Mouse (Mus musculus) brain, embryonic 18.5 days (tissue): Measurements from ENCODE around the gene Nfasc.

ENCODE experiments used
- DNase-seq: peaks from one replicate; pipeline ENCODE4 v3.0.0-alpha.2; 2012; ENCODE audit warnings: low read depth, low spot score

Nfasc gene

GRCm38 (mm10) chr1:132650680-132651079 is 90.9 kb downstream of the Nfasc start:
- DNase-seq = peak; percentile 52

- DNase-seq = no peak
Observed at GRCm38 (mm10) chr1:132647958-132648357, 93.6 kb downstream of the Nfasc start.

- peak; percentile 60 for DNase-seq
Observed at GRCm38 (mm10) chr1:132641049-132641795, 100.4 kb downstream of the Nfasc start.

GRCm38 (mm10) chr1:132640256-132640655 is 101.3 kb downstream of the Nfasc start:
- DNase-seq = no peak

- no peak for DNase-seq
Observed at GRCm38 (mm10) chr1:132637346-132637745, 104.3 kb downstream of the Nfasc start.

- DNase-seq = no peak
Observed at GRCm38 (mm10) chr1:132629611-132630370, 111.8 kb downstream of the Nfasc start.

GRCm38 (mm10) chr1:132628599-132628998 is 113.0 kb downstream of the Nfasc start:
- no peak for DNase-seq

GRCm38 (mm10) chr1:132628183-132628582 is 113.4 kb downstream of the Nfasc start:
- DNase-seq = no peak

GRCm38 (mm10) chr1:132626125-132626756 is 115.4 kb downstream of the Nfasc start:
- no peak for DNase-seq

- DNase-seq = no peak
Observed at GRCm38 (mm10) chr1:132625034-132625433, 116.6 kb downstream of the Nfasc start.

- no peak for DNase-seq
Observed at GRCm38 (mm10) chr1:132624466-132624865, 117.1 kb downstream of the Nfasc start.

GRCm38 (mm10) chr1:132623641-132624336 is 117.8 kb downstream of the Nfasc start:
- no peak for DNase-seq

- no peak for DNase-seq
Observed at GRCm38 (mm10) chr1:132612066-132612465, 129.5 kb downstream of the Nfasc start.

GRCm38 (mm10) chr1:132609048-132609634 is 132.5 kb downstream of the Nfasc start:
- DNase-seq = no peak

- DNase-seq = no peak
Observed at GRCm38 (mm10) chr1:132602161-132602560, 139.4 kb downstream of the Nfasc start.

GRCm38 (mm10) chr1:132598024-132598423 is 143.6 kb downstream of the Nfasc start:
- DNase-seq = no peak

GRCm38 (mm10) chr1:132595741-132596140 is 145.9 kb downstream of the Nfasc start:
- no peak for DNase-seq

- DNase-seq = peak; percentile 59
Observed at GRCm38 (mm10) chr1:132594587-132594986, 147.0 kb downstream of the Nfasc start.

GRCm38 (mm10) chr1:132592145-132592544 is 149.5 kb downstream of the Nfasc start:
- no peak for DNase-seq

GRCm38 (mm10) chr1:132591399-132591930 is 150.1 kb downstream of the Nfasc start:
- peak; percentile 72 for DNase-seq

- no peak for DNase-seq
Observed at GRCm38 (mm10) chr1:132586679-132587201, 154.9 kb downstream of the Nfasc start.
